Mouse (Mus musculus): ENCODE data around the gene Ephb1. TPM values are rescaled to one million over a fixed set of nuclear protein-coding genes. Genes with fewer than 3 reads are reported as not detected.

Ephb1 gene
- total RNA-seq (2021) = 10 to 100 TPM; 10.8 to 12.7 TPM
- long read RNA-seq, experiment 1, full-length matches to known transcripts = 10 of 14 reads
- long read RNA-seq, experiment 1, partial matches to known transcripts = 4 of 14 reads
- long read RNA-seq, experiment 1, other reads (novel, unspliced or antisense) = 0 of 14 reads
- long read RNA-seq, experiment 2, full-length matches to known transcripts = 12 of 16 reads
- long read RNA-seq, experiment 2, partial matches to known transcripts = 2 of 16 reads
- long read RNA-seq, experiment 2, other reads (novel, unspliced or antisense) = 2 of 16 reads

DNA sequence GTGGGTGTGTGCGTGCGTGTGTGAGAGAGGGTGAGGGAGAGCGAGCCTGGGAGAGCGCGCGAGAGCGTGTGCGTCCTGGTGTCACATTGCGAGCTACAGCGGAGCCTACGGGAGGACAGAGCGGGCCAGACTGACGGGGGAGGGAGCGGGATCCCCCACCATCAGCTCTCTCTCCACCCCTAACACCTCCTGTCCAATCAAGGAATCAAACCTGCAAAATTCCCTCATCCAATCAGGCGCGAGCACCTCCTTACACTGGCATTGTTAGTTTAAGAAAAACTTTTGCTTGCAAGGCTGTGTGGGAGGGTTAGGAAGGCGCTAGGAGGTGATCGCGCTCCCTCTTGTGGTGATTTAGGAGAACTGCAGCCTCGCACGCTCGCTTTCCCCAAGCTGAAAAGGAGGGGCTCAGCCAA is at the start of gene Ephb1:
Gene Ephb1 (minus strand): TSS at position 133 of the 413 bp plus-strand sequence.
- DNase-seq = peak; percentile 78 to 85
- intact Hi-C loops (cut with DNase I) = loop anchor here (1.0 to 10.0 kb wide), 4 partner anchors 48 to 1170 kb away; no protein-coding TSS in a partner anchor

DNA sequence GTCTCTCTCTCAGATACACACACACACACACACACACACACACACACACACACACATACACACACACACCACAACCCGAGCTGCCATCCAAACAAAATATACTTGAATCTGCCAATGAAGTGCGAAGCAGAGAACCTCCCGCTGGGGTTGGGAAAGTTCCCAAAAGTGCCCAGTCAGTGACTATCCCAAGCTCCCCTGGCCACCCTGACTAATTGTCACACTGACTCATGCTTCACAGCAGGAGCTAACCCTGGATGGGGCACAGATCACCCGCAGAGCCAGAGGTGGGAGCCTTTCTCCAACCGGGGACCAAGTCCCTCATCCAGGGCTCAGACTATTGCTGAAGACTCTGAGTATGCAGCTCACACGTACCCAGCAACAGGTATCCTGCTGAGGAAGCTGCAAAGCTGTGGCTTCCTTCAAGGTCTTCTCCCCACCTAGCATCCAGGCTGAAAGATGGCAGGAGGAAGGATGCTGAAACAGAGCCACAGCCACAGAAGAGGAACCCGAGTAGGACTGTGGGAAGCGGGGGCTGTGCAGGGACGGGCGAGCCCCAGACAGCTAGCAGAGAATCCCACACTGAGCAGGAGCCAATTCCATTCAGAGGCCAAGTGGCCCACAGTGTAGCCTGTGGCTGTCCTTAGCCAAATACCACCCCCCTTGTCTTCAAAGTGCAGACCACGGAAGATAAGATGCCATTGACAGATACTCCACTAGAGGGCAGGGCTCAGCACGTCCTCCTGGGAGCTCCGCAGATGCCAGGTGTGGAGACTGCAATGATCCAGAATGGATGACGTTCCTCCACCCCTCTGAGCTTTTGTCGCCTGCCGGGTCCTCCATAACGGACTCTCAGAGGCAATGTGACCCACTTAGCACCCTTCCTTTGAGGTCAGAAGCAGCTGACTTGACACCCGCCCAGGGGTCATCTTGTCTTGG is 48.9 kb upstream of the Ephb1 start:
- peak; percentile 39 to 57 for DNase-seq
- intact Hi-C loops (cut with DNase I) = loop anchor here (2.0 to 5.0 kb wide), 2 partner anchors 109 to 141 kb away; no protein-coding TSS in a partner anchor

DNA sequence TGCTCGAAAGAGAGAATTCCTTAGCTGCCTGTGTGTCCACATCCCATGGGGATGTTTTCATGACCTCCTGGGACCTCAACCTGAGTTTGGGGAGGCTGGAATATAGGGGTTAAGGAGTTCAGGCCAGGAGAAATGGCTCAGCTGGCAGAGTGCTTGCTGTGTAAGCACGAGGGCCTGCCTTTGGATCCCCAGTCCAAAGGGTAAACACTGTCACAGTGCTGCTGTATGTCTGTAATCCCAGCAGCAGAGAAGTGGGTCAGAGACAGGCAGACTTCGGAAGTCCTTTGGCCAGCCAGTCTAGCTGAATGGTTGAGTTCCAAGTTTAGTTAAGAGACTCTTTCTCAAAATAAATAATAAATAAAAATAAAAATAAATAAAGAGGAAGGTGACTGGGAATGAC is 48.2 kb upstream of the Ephb1 start:
- DNase-seq = no peak
- intact Hi-C loops (cut with DNase I) = loop anchor here (5.0 kb wide), 1 partner anchor 110 kb away; no protein-coding TSS in a partner anchor

DNA sequence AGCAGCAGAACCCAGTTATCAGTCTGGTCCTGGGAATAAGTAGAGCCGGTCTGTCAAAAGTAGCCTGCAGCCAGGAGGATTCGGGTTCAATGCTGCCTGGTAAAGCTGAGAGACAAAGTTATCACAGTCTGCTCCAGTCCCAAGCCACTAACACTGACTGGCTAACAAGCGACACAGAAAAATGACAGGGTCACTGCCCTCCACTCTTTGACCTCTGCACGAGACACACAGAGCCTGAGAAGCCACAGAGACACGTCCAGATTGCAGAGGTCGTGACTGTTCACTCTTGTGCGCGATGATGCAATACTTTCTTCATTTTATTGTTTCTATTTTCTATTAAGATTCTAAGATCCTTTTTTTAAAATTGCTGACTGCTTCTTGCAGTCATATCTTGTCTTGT is 33.8 kb upstream of the Ephb1 start:
- intact Hi-C loops (cut with DNase I) = no loop called here

DNA sequence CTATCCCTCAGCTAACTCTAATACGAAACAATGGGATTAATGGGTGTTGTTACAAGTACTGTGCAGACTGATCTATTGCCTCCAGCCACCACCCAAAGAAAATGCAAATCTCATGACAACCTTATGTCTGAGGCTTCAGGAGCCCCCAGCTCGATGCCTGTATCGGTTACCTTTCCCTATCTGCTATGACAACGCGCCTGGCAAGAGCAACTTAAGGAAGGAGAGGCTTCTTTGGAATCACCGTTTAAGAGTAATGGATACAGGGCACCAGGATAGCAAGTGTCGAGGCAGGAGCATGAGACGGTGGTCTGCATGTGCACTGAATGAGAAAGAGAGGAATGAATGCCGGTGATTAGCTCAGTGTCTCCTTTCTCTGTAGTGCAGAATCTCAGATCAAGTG is 32.3 kb upstream of the Ephb1 start:
- DNase-seq = no peak
- intact Hi-C loops (cut with DNase I) = no loop called here

More for the DNA sequence above, 33.8 kb upstream of the Ephb1 start:
- no peak for DNase-seq

DNA sequence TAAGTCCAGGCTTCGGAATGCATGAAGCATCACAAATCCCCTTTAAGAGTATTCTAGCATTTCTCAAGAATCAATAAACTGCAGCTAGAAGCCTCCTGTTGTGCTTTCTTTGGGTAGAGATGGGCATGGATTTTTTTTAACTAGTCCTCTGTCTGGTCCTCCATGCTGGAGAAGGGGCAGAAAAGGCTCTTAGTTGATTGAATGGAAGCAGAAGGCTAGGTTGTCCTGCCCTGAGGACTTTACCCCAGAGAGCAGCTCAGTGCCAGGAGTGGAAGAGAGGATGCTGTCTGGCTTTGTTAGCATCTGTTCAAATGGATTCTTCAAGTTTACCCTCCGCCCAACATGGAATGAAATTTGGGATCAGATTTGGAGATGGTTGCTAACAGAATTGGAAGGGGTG is 25.7 kb upstream of the Ephb1 start:
- intact Hi-C loops (cut with DNase I) = no loop called here
- no peak for DNase-seq

DNA sequence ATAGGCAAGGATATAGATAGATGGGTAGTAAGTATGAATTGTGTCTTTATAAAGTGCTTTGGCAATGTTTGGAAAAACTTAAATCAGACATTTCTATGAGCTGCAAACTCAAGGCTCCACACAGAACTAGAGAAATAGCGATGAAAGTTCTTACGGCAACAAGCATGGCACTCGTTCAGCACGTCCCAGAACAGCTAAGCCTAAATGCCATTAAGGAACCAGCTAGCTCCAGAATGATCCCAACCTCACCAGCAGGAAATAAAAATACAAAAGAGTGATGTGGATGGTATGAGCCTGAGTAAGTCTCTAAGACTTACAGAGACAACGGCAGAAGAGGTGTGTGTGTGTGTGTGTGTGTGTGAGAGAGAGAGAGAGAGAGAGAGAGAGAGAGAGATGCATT is 20.2 kb upstream of the Ephb1 start:
- intact Hi-C loops (cut with DNase I) = no loop called here
- no peak for DNase-seq

DNA sequence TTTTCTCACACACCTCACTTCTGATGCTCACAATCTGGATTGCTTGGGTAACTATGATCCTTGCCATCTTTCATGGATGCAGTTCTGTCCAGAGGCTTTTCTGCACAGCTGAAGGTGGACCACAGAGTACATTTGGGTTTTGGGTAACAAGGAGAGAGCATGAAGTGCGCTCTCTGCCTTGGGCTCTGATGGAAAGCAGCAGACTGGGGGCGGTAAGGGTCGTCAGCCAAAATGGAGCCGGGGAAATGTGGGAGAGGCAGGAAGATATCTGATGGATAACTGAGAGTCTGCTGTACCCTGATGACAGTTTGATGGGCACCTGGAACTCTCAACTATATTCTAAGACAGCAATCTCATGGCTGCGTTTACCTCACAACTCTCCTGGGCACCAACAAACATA is 19.4 kb upstream of the Ephb1 start:
- no peak for DNase-seq
- intact Hi-C loops (cut with DNase I) = no loop called here

DNA sequence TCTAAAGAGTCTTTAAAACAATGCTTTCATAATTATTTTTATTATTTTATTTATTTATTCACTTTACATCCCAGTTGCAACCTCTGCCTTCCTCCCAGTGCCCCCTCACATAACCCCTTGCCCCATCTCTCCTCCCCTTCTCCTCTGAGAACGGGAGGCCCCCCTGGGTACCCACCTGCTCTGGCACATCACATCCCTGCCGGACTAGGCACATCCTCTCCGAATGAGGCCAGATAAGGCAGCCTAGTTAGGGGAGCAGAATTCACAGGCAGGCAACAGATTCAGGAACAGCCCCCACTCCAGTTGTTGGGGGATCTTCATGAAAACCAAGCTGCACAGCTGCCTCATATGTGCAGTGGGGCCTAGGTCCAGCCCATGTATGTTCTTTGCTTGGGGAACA is 17.4 kb upstream of the Ephb1 start:
- intact Hi-C loops (cut with DNase I) = no loop called here
- DNase-seq = no peak

DNA sequence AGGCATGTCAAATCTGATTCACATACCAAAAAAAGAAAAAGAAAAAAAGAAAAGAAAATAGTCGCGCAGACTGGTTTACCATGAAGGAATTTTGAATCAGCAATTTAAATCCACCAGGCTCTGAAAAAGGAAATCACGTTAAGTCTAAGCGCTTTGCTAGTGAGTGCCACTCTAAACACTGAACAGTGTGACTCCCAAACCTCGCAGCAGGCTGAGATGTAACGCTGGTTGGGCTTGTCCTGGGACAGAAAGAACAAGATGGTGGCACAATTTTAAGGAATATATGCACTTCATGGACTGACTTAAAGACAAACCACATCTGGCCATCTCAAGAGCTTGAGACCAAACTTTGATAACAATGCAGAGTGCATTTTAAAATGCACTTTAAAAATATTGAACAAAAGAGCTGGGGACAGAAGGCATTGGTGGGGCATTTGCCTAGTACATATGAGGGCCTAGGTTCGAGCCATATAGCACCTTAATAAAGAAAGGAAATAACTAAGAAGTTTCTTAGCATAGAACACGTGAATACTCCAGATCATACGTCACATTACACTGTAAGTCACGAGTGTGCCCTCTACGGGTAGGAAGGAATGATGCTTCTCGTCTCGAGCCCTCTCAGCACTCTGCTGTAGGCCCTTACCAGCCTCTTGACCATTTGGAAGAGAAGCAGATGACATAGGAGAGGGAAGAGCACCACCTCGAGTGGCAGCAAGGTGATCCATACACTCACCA is 16.7 kb upstream of the Ephb1 start:
- intact Hi-C loops (cut with DNase I) = no loop called here
- no peak for DNase-seq

DNA sequence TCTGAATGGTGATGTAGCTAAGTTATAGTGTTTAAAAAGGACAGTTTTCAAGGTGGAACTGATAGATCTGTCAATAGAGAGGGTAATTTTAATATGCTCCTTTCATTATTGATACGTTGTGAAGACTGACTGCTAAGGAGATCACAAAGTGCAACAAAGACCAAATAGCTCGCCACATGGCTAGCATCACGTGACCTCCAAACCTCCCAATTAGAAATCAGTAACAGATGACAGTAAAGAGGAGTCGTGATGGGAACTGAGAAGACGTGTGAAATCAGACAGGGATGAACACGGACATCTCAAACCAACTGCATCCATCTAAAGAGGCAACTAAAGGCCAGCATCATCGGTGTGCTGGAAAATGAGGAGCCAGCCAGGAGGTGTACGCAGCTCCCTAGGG is 15.6 kb upstream of the Ephb1 start:
- intact Hi-C loops (cut with DNase I) = no loop called here
- no peak for DNase-seq

DNA sequence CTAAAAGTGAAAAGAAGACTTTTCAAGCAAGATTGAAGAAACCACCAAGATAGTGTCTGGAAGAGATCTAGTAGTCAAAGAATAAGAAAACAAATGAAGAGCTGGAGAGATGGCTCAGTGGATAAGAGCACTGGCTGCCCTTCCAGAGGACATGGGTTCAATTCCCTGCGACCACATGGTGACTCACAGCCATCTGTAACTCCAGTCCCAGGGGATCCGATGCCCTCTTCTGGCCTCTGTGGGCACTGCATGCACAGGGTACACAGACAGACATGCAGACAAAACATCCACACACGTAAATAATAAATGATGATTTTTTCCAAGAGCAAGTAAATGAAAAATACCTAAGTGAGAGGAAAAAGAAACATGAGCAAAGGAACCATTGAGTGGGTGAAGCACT is 14.6 kb upstream of the Ephb1 start:
- intact Hi-C loops (cut with DNase I) = no loop called here

DNA sequence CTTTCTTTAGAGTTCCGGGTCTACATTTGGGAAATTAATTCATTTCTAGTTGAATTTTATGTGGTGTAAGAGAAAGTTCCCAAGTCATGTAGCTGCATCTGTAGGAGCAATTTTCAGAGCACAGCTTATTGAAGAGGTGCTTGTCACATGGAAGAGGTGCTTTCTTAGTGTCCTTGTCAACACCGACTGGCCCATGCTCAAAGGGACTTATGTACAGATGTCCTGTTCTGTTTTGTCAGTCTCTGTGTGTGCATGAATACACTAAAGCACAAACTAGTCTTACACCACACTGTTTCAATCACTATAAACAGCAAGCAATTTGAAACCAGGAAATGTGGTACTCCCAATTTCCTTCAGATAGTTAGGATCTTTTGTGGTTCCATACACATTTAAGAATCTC is 13.3 kb upstream of the Ephb1 start:
- DNase-seq = no peak
- intact Hi-C loops (cut with DNase I) = no loop called here

More for the DNA sequence above, 14.6 kb upstream of the Ephb1 start:
- no peak for DNase-seq

DNA sequence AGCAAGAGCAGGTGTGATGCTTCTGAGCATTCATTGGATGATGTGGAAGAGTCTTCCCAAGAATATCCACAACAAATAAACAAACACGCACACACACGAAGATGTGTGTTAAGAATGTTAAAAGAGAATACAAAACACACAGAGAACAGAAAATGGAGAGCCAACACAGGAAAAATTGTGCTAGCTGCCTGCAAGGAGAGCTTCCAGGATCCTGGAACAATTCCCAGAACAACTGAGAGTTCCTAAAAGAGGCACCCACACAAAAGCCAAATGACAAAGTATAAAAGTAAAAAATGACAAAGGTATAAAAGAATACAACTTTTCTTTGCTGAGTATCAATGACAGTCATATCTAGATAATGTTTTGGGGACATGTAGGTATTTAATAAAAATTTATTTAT is 11.0 kb upstream of the Ephb1 start:
- intact Hi-C loops (cut with DNase I) = no loop called here
- no peak for DNase-seq

DNA sequence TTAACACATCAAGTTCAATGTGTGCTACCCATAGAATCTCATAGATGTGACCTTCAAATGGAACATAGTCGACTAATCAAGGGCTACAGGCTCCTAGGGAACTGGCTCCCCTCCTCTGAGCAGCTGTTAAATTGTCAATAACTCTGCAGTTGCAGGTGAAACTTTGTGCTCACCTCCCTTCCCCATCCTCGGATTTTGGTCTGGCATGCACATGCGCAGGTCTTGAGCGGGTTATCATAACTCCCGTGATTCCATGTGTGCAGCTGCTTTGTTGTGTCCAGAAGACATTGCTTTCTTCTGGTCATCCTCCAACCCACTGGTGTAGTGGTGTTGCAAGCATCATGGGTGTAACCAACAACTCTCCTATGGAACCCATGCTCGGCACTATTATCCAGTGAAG is 4.8 kb upstream of the Ephb1 start:
- DNase-seq = no peak
- intact Hi-C loops (cut with DNase I) = loop anchor here (5.0 to 10.0 kb wide), 2 partner anchors 322 to 1175 kb away; no protein-coding TSS in a partner anchor

DNA sequence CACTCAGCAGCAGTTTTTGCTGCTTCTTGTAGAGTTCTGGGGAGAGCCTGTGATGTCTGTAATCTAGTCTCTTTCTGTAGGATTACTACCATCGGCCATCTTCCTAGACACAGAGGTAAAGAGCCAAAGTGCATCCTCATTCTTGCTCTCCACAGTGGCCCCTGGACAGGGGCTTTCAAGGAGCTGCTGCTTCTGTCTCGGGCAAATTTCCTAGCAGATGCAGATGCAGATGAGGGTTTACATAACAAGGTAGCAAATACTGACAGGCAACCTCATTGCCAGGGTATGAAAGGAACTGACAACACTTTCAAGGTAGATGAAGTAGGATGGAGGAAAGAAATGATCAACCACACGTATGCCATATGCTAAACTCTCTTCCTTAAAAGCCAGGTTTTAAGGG is 4.2 kb upstream of the Ephb1 start:
- DNase-seq = no peak

DNA sequence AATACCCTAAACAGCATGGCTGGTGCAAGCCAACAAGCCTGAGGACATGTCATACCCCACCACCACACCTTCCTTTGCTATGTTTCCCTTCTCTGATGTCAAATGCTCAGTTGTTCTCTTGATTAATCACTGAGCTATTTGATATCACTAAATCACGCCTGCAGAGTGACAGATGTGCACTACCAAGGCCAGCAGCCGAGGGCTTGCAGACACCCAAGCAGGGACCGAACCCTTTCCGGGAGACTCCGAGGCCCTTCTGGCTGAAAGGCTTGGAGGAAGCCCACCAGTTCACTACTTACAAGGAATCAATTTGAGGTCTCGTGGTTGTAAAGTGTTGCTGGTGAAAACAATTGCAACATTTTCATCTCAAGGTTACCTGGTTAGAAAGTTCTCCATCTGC is 3.5 kb upstream of the Ephb1 start:
- intact Hi-C loops (cut with DNase I) = loop anchor here (5.0 to 10.0 kb wide), 2 partner anchors 321 to 1173 kb away; no protein-coding TSS in a partner anchor
- no peak for DNase-seq

More for the DNA sequence above, 4.2 kb upstream of the Ephb1 start:
- intact Hi-C loops (cut with DNase I) = loop anchor here (5.0 to 10.0 kb wide), 2 partner anchors 321 to 1174 kb away; no protein-coding TSS in a partner anchor

DNA sequence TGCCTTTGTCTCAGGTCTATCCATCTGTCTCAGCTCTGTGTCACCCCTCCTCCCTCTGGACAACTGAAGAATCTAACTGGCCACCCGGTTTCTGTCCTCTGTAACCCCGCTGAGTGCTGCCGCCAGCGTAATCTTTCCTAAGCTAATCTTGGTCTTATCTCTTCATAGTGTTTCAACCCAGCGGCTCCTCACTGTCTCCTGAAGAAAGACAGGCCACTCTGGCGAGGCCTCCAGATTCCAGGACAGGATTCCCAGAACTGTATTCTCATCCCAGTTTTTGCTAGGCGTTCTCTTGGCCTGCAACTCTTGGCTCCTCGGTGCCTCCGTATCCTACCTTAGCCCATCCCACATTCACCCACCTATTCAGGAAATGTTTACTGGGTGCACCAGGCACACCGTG is 2.0 kb upstream of the Ephb1 start:
- intact Hi-C loops (cut with DNase I) = loop anchor here (5.0 to 10.0 kb wide), 2 partner anchors 319 to 1172 kb away; no protein-coding TSS in a partner anchor
- no peak for DNase-seq

DNA sequence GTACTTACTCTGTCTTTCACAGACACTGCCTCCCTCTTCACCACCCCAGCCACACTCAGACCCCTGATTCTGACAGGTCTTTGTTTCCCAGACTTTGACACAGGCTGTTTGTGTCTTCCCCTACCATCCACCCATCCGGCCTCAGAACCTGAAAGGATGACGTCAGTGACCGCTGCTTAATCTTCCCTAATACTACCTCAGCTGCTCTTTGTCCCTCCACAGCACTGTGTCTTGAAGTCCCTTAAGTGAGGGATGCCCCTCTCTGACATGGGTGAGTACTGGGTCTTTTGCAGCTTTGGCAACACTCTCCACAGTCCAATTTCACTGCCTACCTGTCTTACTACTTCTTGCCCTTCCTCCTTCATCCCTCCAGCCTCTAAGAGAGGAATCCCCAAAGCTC is 1.2 kb upstream of the Ephb1 start:
- DNase-seq = no peak
- intact Hi-C loops (cut with DNase I) = loop anchor here (2.0 to 10.0 kb wide), 4 partner anchors 49 to 1171 kb away; no protein-coding TSS in a partner anchor

Measured in heart, postnatal 14 days (tissue).